Mouse (Mus musculus): ENCODE measurements around the gene Tenm2. TPM values are rescaled to one million over a fixed set of nuclear protein-coding genes. Genes with fewer than 3 reads are reported as not detected.

The Tenm2 gene
- total and polyA plus RNA-seq, 3 experiments = 0.08 to 0.14 (median 0.12) TPM

DNA sequence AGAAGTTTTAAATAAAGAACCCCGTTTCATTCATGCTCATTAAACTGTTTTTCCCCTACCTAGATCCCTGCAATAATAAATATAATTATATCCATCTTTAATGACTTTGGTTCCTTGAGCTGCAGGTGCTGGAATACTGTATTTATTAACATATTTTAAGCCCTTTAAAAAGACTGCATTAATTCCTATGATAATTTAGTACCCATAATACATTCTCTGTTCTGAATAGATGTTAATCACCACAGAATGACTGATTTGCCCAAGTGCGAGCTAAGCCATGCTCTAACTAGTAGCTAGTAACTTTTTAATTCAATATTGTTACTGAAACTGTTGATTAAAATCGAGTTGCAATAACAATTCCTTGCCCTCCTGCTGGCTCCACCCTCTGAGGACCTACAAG, 810.8 kb downstream of the Tenm2 start:
- Histone ChIP-seq H3K79me2 (replicated peaks; ENCODE audit: control insufficient read depth, insufficient read depth, low read length) (no peaks in the 10 kb centered on the region), H3K9ac (ENCODE audit: low read depth, low read length) (no peak overlapping the region), H3K4me1 (ENCODE audit: control insufficient read depth, insufficient read depth, low read length) (no peaks in the 10 kb centered on the region), H3K4me3 (no peak overlapping the region), H3K27ac (no peak overlapping the region), H3K36me3 (ENCODE audit: control insufficient read depth, insufficient read depth, low read length) (no peaks in the 10 kb centered on the region), H3K27me3 (ENCODE audit: control insufficient read depth, insufficient read depth, low read length) (no peaks in the 10 kb centered on the region)
- 63% methylated on average over 3 of the region's 3 CpGs for WGBS
- TF ChIP-seq EP300 (IDR thresholded peaks at IDR 0.05; ENCODE audit: insufficient read depth, low read depth, low read length) = no peak
- intact Hi-C loops (cut with DNase I) = no loop called here
- DNase-seq = no peak

DNA sequence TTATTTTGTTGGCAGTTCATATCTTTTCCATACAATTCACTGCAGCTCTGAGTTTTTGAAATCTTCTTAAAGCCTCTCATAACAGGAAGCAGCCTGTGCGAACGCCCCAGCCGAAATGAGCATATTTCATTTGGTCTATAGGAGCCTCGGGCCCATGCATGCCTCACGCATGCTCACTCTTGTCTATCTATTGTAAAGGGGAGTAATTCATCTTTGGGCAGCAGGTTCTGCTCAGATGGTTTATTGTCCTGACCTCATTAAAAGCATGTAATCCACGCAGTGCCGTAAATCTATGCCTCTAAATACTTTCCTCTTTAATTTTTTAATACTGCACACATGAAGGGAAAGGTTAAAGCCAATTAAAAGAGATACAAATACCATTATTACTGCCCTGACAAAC, 815.7 kb downstream of the Tenm2 start:
- no peak for DNase-seq
- no peak overlapping the region for H3K4me3 ChIP-seq
- intact Hi-C loops (cut with DNase I) = no loop called here
- H3K79me2 ChIP-seq (replicated peaks; ENCODE audit: control insufficient read depth, insufficient read depth, low read length) = no peaks in the 10 kb centered on the region
- no peaks in the 10 kb centered on the region for H3K4me1 ChIP-seq (ENCODE audit: control insufficient read depth, insufficient read depth, low read length)
- TF ChIP-seq EP300 (IDR thresholded peaks at IDR 0.05; ENCODE audit: insufficient read depth, low read depth, low read length) (no peak), CTCF (IDR thresholded peaks at IDR 0.05) (no peak), POLR2A (IDR thresholded peaks at IDR 0.05; ENCODE audit: insufficient read depth, low read depth, low read length) (no peak)
- H3K36me3 ChIP-seq (ENCODE audit: control insufficient read depth, insufficient read depth, low read length) = no peaks in the 10 kb centered on the region
- H3K9ac ChIP-seq (ENCODE audit: low read depth, low read length) = no peak overlapping the region
- no peak overlapping the region for H3K27ac ChIP-seq
- no peaks in the 10 kb centered on the region for H3K27me3 ChIP-seq (ENCODE audit: control insufficient read depth, insufficient read depth, low read length)
- 89% methylated on average over 7 of the region's 7 CpGs for WGBS

DNA sequence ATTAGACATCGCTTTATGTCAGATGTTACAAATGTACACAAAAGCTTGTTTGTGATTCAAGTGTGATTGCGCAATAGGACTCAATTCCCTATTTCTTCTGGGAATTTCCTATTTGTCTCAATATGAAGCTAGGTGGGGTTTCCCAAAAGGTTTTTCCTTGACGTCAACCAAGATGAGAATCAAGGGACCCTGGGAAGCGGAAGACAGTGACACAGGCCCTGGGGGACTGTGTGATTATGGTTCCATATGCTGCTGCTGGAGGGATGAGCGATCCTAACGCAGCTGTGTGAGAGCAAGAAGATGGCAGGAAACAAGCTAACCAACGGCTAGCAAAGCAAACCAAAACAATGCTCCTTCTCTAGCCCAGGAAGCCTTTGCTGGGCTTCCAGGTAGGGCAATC, 820.5 kb downstream of the Tenm2 start:
- TF ChIP-seq CTCF (IDR thresholded peaks at IDR 0.05) (no peak), POLR2A (IDR thresholded peaks at IDR 0.05; ENCODE audit: insufficient read depth, low read depth, low read length) (no peak), EP300 (IDR thresholded peaks at IDR 0.05; ENCODE audit: insufficient read depth, low read depth, low read length) (no peak)
- Histone ChIP-seq H3K36me3 (ENCODE audit: control insufficient read depth, insufficient read depth, low read length) (no peaks in the 10 kb centered on the region), H3K4me1 (ENCODE audit: control insufficient read depth, insufficient read depth, low read length) (no peaks in the 10 kb centered on the region), H3K27me3 (ENCODE audit: control insufficient read depth, insufficient read depth, low read length) (no peaks in the 10 kb centered on the region), H3K79me2 (replicated peaks; ENCODE audit: control insufficient read depth, insufficient read depth, low read length) (no peaks in the 10 kb centered on the region), H3K27ac (no peak overlapping the region), H3K9ac (ENCODE audit: low read depth, low read length) (no peak overlapping the region), H3K4me3 (no peak overlapping the region)
- 77% methylated on average over 7 of the region's 7 CpGs for WGBS
- no peak for DNase-seq
- intact Hi-C loops (cut with DNase I) = no loop called here

DNA sequence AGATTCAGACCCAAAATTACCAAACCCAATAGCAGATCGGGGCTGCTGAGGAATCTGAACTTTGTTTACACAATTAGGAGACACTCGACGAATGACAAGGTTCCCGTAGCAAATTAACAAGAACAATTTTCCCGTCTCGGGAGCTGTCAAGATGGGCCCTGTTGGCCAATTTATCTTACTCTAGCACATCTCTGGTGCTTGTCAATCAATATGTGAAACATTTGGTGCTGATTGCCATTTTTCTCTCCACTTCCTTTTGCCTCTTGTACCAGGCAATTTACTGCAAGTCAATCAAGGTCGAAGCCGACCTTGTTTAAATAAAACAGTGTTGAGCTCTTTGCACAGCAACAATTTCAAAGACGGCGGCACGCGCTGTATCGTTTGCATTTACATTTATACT, 824.9 kb downstream of the Tenm2 start:
- no peak overlapping the region for H3K27ac ChIP-seq
- no peak for DNase-seq
- no peaks in the 10 kb centered on the region for H3K36me3 ChIP-seq (ENCODE audit: control insufficient read depth, insufficient read depth, low read length)
- no peaks in the 10 kb centered on the region for H3K4me1 ChIP-seq (ENCODE audit: control insufficient read depth, insufficient read depth, low read length)
- no peaks in the 10 kb centered on the region for H3K27me3 ChIP-seq (ENCODE audit: control insufficient read depth, insufficient read depth, low read length)
- intact Hi-C loops (cut with DNase I) = no loop called here
- H3K79me2 ChIP-seq (replicated peaks; ENCODE audit: control insufficient read depth, insufficient read depth, low read length) = no peaks in the 10 kb centered on the region
- H3K4me3 ChIP-seq = no peak overlapping the region
- no peak overlapping the region for H3K9ac ChIP-seq (ENCODE audit: low read depth, low read length)
- 67% methylated on average over 13 of the region's 13 CpGs for WGBS
- no peak for TF ChIP-seq CTCF (IDR thresholded peaks at IDR 0.05)
- TF ChIP-seq EP300 (IDR thresholded peaks at IDR 0.05; ENCODE audit: insufficient read depth, low read depth, low read length) = no peak
- no peak for TF ChIP-seq POLR2A (IDR thresholded peaks at IDR 0.05; ENCODE audit: insufficient read depth, low read depth, low read length)

DNA sequence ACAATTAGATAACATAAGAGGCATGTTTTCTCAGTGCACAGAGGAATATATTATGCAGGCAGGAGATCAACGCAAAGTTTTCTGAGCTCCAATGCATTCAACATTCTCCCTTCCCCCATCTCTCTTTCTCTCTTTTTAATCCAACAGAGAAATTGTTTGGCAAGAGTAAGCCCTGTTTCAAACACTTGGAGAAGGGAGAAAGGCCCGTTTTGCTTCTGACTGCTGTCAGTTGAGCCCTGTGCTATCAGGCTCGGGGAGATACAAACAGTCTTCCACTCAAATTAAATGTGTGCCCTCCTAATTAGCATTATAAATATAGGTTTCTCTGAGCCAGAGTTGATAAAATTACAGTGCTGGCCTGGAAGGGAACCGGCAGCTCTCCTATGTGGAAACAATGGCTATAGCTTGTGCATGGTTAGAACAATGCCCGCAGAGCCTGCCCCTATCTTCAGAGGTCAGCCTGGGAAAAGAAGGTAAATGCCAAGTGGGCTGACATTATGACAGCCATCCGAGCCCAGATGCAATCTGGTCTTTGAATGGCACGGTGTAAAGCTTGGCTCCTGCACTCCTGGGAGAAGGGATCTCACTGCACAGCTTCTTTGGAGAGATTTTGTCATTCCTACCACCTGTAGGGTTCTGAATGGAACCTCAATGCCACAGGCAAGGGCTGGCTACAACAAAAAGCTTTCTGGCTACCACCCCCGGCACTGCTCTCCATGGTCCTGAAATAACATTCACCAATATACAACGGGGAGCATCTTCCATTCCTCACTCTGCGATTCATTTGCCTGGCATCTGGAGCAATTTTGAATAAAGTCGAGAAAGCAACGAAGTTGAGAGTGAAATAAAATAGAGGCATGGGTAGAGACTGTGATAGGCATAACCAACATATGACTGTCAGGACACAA, 839.7 kb downstream of the Tenm2 start:
- Histone ChIP-seq H3K4me3 (no peak overlapping the region), H3K27ac (no peak overlapping the region), H3K79me2 (replicated peaks; ENCODE audit: control insufficient read depth, insufficient read depth, low read length) (no peaks in the 10 kb centered on the region), H3K9ac (ENCODE audit: low read depth, low read length) (no peak overlapping the region), H3K27me3 (ENCODE audit: control insufficient read depth, insufficient read depth, low read length) (no peaks in the 10 kb centered on the region), H3K36me3 (ENCODE audit: control insufficient read depth, insufficient read depth, low read length) (no peaks in the 10 kb centered on the region), H3K4me1 (ENCODE audit: control insufficient read depth, insufficient read depth, low read length) (no peaks in the 10 kb centered on the region)
- DNase-seq = no peak
- 34% methylated on average over 12 of the region's 12 CpGs for WGBS
- intact Hi-C loops (cut with DNase I) = no loop called here
- TF ChIP-seq CTCF (IDR thresholded peaks at IDR 0.05) (no peak), POLR2A (IDR thresholded peaks at IDR 0.05; ENCODE audit: insufficient read depth, low read depth, low read length) (no peak), EP300 (IDR thresholded peaks at IDR 0.05; ENCODE audit: insufficient read depth, low read depth, low read length) (no peak)

DNA sequence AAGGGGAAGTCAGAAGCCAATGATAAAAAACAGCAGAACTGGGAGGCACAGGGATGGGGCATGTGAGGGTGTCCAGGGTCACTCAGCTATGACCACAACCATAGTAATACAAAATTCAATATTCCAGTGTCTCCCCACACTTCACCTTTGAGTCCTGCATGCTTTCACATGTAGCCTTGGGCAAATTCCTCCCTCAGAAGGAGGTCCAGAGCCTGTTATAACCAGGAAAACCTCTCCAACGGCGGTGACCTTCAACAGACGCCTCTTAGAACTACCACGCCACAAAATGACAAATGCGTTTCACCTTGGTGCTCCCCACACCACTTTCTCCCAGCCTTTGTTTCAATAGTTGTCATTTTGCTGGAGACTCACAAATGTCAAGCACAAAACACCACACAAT, 851.1 kb downstream of the Tenm2 start:
- intact Hi-C loops (cut with DNase I) = loop anchor here (5.0 to 10.0 kb wide), 2 partner anchors 160 to 337 kb away; no protein-coding TSS in a partner anchor
- H3K36me3 ChIP-seq (ENCODE audit: control insufficient read depth, insufficient read depth, low read length) = no peaks in the 10 kb centered on the region

More for the DNA sequence above, 851.1 kb downstream of the Tenm2 start:
- Histone ChIP-seq H3K27me3 (ENCODE audit: control insufficient read depth, insufficient read depth, low read length) (no peaks in the 10 kb centered on the region), H3K4me3 (no peak overlapping the region), H3K79me2 (replicated peaks; ENCODE audit: control insufficient read depth, insufficient read depth, low read length) (no peaks in the 10 kb centered on the region), H3K4me1 (ENCODE audit: control insufficient read depth, insufficient read depth, low read length) (no peaks in the 10 kb centered on the region), H3K9ac (ENCODE audit: low read depth, low read length) (no peak overlapping the region), H3K27ac (no peak overlapping the region)
- TF ChIP-seq EP300 (IDR thresholded peaks at IDR 0.05; ENCODE audit: insufficient read depth, low read depth, low read length) (no peak), POLR2A (IDR thresholded peaks at IDR 0.05; ENCODE audit: insufficient read depth, low read depth, low read length) (no peak), CTCF (IDR thresholded peaks at IDR 0.05) (no peak)
- WGBS = 84% methylated on average over 5 of the region's 5 CpGs
- DNase-seq = no peak
